Mouse (Mus musculus) liver, adult 2 months (tissue): Measurements from ENCODE around the gene Slfn5. TPM values are rescaled to one million over a fixed set of nuclear protein-coding genes. Genes with fewer than 3 reads are reported as not detected.
"Not testable (repeated sequence)": the region's sequence is repeated elsewhere in the genome, so short reads cannot be mapped to it uniquely, and the experiment has no call there.

Source experiments
- DNase-seq: peaks from one replicate; pipeline ENCODE4 v3.0.0-alpha.2; 2011; ENCODE audit warnings: low read depth, low spot score; ENCODE audit errors: extremely low read depth
- H3K27ac ChIP-seq: fragments of 200-500 bp; replicated peaks from 2 replicates; pipeline ENCODE4 v1.5.1; 2012; ENCODE audit warnings: low read depth, mild to moderate bottlenecking, control low read depth, inconsistent platforms, low read length; ENCODE audit not compliant: insufficient read depth
- H3K27me3 ChIP-seq: fragments of 200-500 bp; 2 replicates; pipeline ENCODE4 v1.6.1; 2012; ENCODE audit warnings: mild to moderate bottlenecking, moderate library complexity, low read length, inconsistent platforms; ENCODE audit not compliant: control insufficient read depth, insufficient read depth
- H3K36me3 ChIP-seq: fragments of 200-500 bp; 2 replicates; pipeline ENCODE4 v1.6.1; 2012; ENCODE audit warnings: low read length, inconsistent platforms; ENCODE audit not compliant: control insufficient read depth, insufficient read depth
- H3K4me1 ChIP-seq: fragments of 200-500 bp; 2 replicates; pipeline ENCODE4 v1.6.1; 2011; ENCODE audit warnings: low read length; ENCODE audit not compliant: control insufficient read depth, insufficient read depth
- H3K4me3 ChIP-seq: fragments of 200-500 bp; 2 replicates; pipeline ENCODE4 v1.5.1; 2011; ENCODE audit warnings: low read depth, mild to moderate bottlenecking, control low read depth, low read length, moderate library complexity; ENCODE audit not compliant: insufficient read depth
- H3K79me2 ChIP-seq: fragments of 200-500 bp; 2 replicates; pipeline ENCODE4 v1.6.1; 2012; ENCODE audit warnings: inconsistent platforms, mild to moderate bottlenecking, low read length, moderate library complexity; ENCODE audit not compliant: control insufficient read depth, insufficient read depth
- H3K9ac ChIP-seq: fragments of 200-500 bp; 2 replicates; pipeline ENCODE4 v1.6.1; 2012; ENCODE audit warnings: low read depth, mild to moderate bottlenecking, control low read depth, inconsistent platforms, low read length
- CTCF ChIP-seq: fragments of 200-500 bp; IDR thresholded peaks from 2 replicates; pipeline ENCODE4 v1.5.1; 2011; ENCODE audit warnings: low read depth, low read length, control low read depth
- POLR2A ChIP-seq: fragments of 200-500 bp; IDR thresholded peaks from 2 replicates; pipeline ENCODE4 v1.6.1; 2011; ENCODE audit warnings: low read length, control low read depth; ENCODE audit not compliant: insufficient read depth; ENCODE audit errors: extremely low read depth
- WGBS: fragments of 180-500 bp; shearing (Covaris S2); methylation state at CpG from one replicate; pipeline ENCODE4 v1.1.7; 2018; 5-methylcytosine and 5-hydroxymethylcytosine counted together
- polyA plus RNA-seq: library from polyadenylated mRNA; depleted of rRNA; stranded (reverse); fragments of >200 nt; gene quantifications from 2 replicates; pipeline ENCODE4 v1.2.3, GENCODE M21; 2012
- total RNA-seq: library from RNA; depleted of rRNA; stranded (reverse); fragments of >200 nt; gene quantifications from 2 replicates; pipeline ENCODE4 v1.2.3, GENCODE M21; 2014

Slfn5 gene
- total and polyA plus RNA-seq, 2 experiments, result 1.3 to 12.0 TPM

DNA sequence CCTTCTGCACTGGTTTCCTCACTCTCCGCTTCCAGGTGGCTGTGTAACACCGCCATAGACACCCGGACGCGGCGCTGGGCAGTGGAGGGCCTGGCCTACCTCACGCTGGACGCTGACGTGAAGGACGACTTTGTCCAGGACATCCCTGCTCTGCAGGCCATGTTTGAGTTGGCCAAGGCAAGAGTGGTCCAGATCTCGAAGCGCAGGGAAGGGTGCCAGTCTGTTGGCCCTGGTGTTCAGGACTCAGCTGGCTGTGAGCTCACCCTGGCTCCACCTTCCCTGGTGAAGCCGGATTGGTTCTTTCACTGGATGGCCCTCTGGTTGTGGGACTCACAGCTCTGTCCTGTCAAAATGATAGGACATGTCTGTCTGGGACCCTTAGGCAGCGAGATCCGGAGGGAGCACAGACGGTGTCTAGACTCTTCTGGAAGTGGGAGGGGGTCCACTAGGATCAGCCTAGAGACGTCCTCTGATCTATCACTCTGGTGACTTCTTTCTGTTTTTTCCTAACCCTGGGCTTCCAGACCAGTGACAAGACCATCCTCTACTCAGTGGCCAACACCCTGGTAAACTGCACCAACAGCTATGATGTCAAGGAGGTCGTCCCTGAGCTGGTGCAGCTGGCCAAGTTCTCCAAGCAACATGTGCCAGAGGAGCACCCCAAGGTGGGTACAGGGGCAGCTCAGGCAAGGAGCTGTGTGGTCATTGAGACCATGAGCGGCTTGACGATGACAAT lies 22.1 kb upstream of the Slfn5 start:
- TF ChIP-seq CTCF (no peak), POLR2A (no peak)
- peaks cover 9% of the 10 kb centered on the region for H3K27me3 ChIP-seq
- no peaks in the 10 kb centered on the region for H3K79me2 ChIP-seq
- no peak overlapping the region for H3K4me3 ChIP-seq
- no peak overlapping the region for H3K9ac ChIP-seq
- DNase-seq, result peak; percentile 90
- H3K36me3 ChIP-seq, result no peaks in the 10 kb centered on the region
- no peak overlapping the region for H3K27ac ChIP-seq
- H3K4me1 ChIP-seq, result peaks cover 8% of the 10 kb centered on the region
- WGBS, result 32% methylated on average over 20 of the region's 20 CpGs

- no peaks in the 10 kb centered on the region for H3K36me3 ChIP-seq
- H3K4me3 ChIP-seq, result no peak overlapping the region
- peak; percentile 76 for DNase-seq
- H3K27ac ChIP-seq, result no peak overlapping the region
- no peak overlapping the region for H3K9ac ChIP-seq
- peaks cover 9% of the 10 kb centered on the region for H3K27me3 ChIP-seq
- TF ChIP-seq POLR2A (no peak), CTCF (no peak)
- H3K79me2 ChIP-seq, result no peaks in the 10 kb centered on the region
- H3K4me1 ChIP-seq, result peaks cover 8% of the 10 kb centered on the region
- WGBS, result 23% methylated on average over 3 of the region's 3 CpGs
These were observed 21.6 kb upstream of the Slfn5 start for GRCm38 (mm10) chr11:82929633-82929950.

- H3K4me1 ChIP-seq, H3K79me2 ChIP-seq, H3K27ac ChIP-seq, H3K36me3 ChIP-seq, DNase-seq: not testable (repeated sequence)
- Histone ChIP-seq H3K27me3 (peaks cover 13% of the 10 kb centered on the region), H3K4me3 (peak overlapping the region; percentile 13; the same call in 1 of the 2 replicates), H3K9ac (peak overlapping the region; percentile 10; the same call in 1 of the 2 replicates)
- 4% methylated on average over 66 of the region's 85 CpGs for WGBS
These were observed 20.7 kb upstream of the Slfn5 start for GRCm38 (mm10) chr11:82930391-82930955.

GRCm38 (mm10) chr11:82931161-82931560 lies 20.0 kb upstream of the Slfn5 start:
- WGBS, result 3% methylated on average over 53 of the region's 63 CpGs
- peaks cover 14% of the 10 kb centered on the region for H3K27me3 ChIP-seq
- not testable (repeated sequence) for DNase-seq, H3K4me1 ChIP-seq, H3K79me2 ChIP-seq, H3K36me3 ChIP-seq, H3K27ac ChIP-seq
- peak overlapping the region; percentile 29; the same call in 1 of the 2 replicates for H3K4me3 ChIP-seq
- peak overlapping the region; percentile 54; the same call in 1 of the 2 replicates for H3K9ac ChIP-seq

DNA sequence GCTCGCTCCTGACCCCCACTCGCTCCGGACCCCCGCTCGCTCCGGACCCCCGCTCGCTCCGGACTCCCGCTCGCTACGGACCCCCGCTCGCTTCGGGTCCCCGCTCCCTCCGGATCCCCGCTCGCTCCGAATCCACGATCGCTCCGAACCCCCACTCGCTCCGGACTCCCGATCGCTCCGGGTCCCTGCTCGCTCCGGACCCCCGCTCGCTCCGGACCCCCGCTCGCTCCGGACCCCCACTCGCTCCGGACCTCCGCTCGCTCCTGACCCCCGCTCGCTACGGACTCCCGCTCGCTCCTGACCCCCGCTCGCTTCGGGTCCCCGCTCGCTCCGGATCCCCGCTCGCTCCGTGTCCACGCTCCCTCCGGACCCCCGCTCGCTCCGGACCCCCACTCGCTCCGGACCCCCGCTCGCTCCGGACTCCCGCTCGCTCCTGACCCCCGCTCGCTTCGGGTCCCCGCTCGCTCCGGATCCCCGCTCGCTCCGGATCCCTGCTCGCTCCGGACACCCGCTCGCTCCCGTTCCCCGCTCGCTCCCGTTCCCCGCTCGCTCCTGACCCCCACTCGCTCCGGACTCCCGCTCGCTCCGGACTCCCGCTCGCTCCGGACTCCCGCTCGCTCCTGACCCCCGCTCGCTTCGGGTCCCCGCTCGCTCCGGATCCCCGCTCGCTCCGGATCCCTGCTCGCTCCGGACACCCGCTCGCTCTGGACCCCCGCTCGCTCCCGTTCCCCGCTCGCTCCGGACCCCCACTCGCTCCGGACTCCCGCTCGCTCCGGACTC lies 19.3 kb upstream of the Slfn5 start:
- H3K4me1 ChIP-seq, DNase-seq, H3K79me2 ChIP-seq, H3K36me3 ChIP-seq, H3K27ac ChIP-seq: not testable (repeated sequence)
- Histone ChIP-seq H3K9ac (peak overlapping the region; percentile 54), H3K27me3 (peaks cover 17% of the 10 kb centered on the region), H3K4me3 (peak overlapping the region; percentile 44)
- WGBS, result 2% methylated on average over 111 of the region's 119 CpGs

DNA sequence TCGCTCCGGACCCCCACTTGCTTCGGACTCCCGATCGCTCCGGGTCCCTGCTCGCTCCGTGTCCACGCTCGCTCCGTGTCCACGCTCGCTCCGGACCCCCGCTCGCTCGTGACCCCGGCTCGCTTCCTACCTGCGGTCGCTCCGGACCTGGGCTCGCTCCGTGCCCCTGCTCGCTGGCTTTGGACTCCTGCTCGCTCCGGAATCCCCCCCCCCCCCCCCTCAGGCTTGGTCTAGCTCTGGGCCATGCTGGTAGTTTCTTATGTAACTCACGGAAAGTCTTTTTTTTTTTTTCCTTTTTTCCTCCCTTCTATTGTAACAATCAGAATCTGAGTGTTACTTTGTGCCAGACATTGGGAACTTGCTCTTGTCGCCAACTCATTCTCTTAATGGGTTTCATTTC lies 18.0 kb upstream of the Slfn5 start:
- H3K4me1 ChIP-seq, result peaks cover 8% of the 10 kb centered on the region
- peaks cover 17% of the 10 kb centered on the region for H3K27me3 ChIP-seq
- H3K27ac ChIP-seq, result no peak overlapping the region

More for the DNA sequence above, 18.0 kb upstream of the Slfn5 start:
- no peak for DNase-seq
- 4% methylated on average over 29 of the region's 29 CpGs for WGBS
- TF ChIP-seq POLR2A (no peak), CTCF (no peak)
- Histone ChIP-seq H3K9ac (peak overlapping the region; percentile 29; the same call in 1 of the 2 replicates), H3K36me3 (no peaks in the 10 kb centered on the region), H3K4me3 (peak overlapping the region; percentile 46; the same call in 1 of the 2 replicates), H3K79me2 (no peaks in the 10 kb centered on the region)
